Mouse (Mus musculus): Measurements from ENCODE around the gene Gm6880. TPM values are rescaled to one million over a fixed set of nuclear protein-coding genes. Genes with fewer than 3 reads are reported as not detected.
"Not testable (repeated sequence)": the region's sequence is repeated elsewhere in the genome, so short reads cannot be mapped to it uniquely, and the experiment has no call there.

The Gm6880 gene
- polyA plus RNA-seq (2015; fragmentation: Nextera tagmentation; extraction: Ambion mirVana), result not detected in 2 replicates

DNA sequence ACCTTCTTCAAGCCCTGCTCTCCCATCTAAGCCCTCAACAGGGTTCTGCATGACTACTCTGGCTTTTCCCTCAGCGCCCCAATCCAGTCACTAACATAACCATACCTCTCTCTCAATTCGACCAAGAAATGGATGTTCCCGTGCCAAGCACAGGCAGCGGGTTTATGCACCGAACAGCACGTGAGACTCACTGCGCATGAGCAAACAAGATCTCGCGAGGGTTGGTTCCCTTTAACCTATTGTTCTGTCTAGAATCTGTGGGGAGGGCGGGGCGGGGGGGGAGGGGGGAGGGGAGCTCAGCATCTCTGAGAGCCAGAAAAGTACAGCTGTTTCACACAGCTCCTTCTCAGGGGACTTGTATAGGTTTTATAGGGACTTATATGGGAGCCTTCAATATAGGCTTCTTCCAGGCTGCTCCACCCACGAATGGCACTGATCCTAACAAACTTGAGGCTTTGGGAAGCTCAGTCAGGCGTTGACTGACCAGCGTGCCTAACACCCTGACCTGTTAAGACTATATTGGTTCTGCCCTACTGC, at the start of gene Gm6880:
Gm6880 (minus strand) TSS at position 51 of the 537 bp plus-strand sequence.
- not testable (repeated sequence) for H3K27me3 ChIP-seq (replicated peaks); H3K4me1 ChIP-seq (replicated peaks); H3K4me2 ChIP-seq (replicated peaks); H3K36me3 ChIP-seq; H3K4me3 ChIP-seq (replicated peaks); ATAC-seq; H3K27ac ChIP-seq; H3K9me3 ChIP-seq; H3K9ac ChIP-seq
- 74% methylated on average over 13 of the region's 14 CpGs for WGBS

DNA sequence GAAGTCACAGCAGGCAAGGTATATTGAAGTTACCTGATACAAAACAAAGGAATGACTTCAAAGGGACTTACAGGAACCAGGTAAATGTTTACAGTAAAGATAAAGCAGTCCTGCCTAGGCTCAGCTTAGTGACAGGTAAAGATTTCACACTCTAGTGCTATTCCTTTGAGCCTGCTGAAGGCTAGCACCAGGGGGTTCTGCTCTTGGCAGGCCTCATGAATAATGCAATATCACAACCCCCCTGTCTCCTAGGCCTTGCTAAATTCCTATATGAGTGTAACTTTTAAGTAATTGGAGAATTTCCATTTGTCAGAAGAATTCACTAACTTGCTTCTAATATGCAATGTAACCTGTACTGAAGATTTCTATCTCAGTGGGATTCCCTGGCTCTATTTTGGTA, 36.3 kb upstream of the Gm6880 start:
- H3K4me3 ChIP-seq (replicated peaks); H3K27me3 ChIP-seq (replicated peaks); H3K9me3 ChIP-seq; H3K27ac ChIP-seq; ATAC-seq; H3K4me2 ChIP-seq (replicated peaks); H3K36me3 ChIP-seq; H3K9ac ChIP-seq; H3K4me1 ChIP-seq (replicated peaks): not testable (repeated sequence)

- H3K27me3 ChIP-seq (replicated peaks), result no peaks in the 10 kb centered on the region
- H3K27ac ChIP-seq, result no peak overlapping the region
- no peak overlapping the region for H3K9ac ChIP-seq
- H3K36me3 ChIP-seq, result no peaks in the 10 kb centered on the region
- no peak overlapping the region for H3K4me3 ChIP-seq (replicated peaks)
- WGBS, result 67% methylated on average over 1 of the region's 1 CpGs
- H3K9me3 ChIP-seq, result no peaks in the 10 kb centered on the region
- H3K4me2 ChIP-seq (replicated peaks), result no peak overlapping the region
- ATAC-seq, result no peak
- no peaks in the 10 kb centered on the region for H3K4me1 ChIP-seq (replicated peaks)
These were observed 15.9 kb upstream of the Gm6880 start for GRCm38 (mm10) chrX:74497131-74497530.

DNA sequence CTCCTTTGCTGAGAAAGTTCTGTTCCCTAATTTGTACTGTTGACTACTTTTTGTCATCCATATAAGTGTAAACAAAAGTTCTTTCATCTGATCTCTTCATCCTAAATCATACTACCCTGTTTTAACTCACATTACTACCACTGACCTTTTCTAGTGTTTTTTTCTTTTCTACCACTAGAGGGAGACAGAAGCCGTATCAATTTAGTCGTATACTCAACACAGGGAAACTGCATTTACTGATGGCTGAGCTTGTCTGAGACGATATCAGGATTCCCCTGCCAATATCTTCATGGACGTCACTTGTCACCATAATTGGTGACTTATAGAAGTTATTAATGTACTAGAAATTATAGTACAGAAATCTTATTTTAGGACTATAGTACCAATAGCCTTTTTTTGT, 28.4 kb downstream of the Gm6880 start:
- WGBS, result 11% methylated on average over 4 of the region's 4 CpGs
- ATAC-seq, result peak; percentile 49; the same call in 1 of the 2 replicates

GRCm38 (mm10) chrX:74451157-74451912, 29.9 kb downstream of the Gm6880 start:
- no peak for ATAC-seq
- 79% methylated on average over 4 of the region's 4 CpGs for WGBS

More for the DNA sequence above, 28.4 kb downstream of the Gm6880 start:
- no peak overlapping the region for H3K4me2 ChIP-seq (replicated peaks)
- peaks cover 3% of the 10 kb centered on the region; the same call in 1 of the 2 replicates for H3K36me3 ChIP-seq
- H3K27me3 ChIP-seq (replicated peaks), result no peaks in the 10 kb centered on the region
- H3K9me3 ChIP-seq, result no peaks in the 10 kb centered on the region
- H3K4me1 ChIP-seq (replicated peaks), result no peaks in the 10 kb centered on the region
- no peak overlapping the region for H3K9ac ChIP-seq
- H3K4me3 ChIP-seq (replicated peaks), result no peak overlapping the region
- H3K27ac ChIP-seq, result no peak overlapping the region

More at GRCm38 (mm10) chrX:74451157-74451912, 29.9 kb downstream of the Gm6880 start:
- Histone ChIP-seq H3K9ac (no peak overlapping the region), H3K4me1 (replicated peaks) (no peaks in the 10 kb centered on the region), H3K9me3 (no peaks in the 10 kb centered on the region), H3K36me3 (peaks cover 3% of the 10 kb centered on the region; the same call in 1 of the 2 replicates), H3K27me3 (replicated peaks) (no peaks in the 10 kb centered on the region), H3K27ac (no peak overlapping the region), H3K4me2 (replicated peaks) (no peak overlapping the region), H3K4me3 (replicated peaks) (no peak overlapping the region)

Other genes starting within 250 kb of the Gm6880 start
- 274 and 316 TPM in 2 replicates for gene Flna, start 231.6 kb downstream of the Gm6880 start, polyA plus RNA-seq (2015; fragmentation: Nextera tagmentation; extraction: Ambion mirVana)
- gene Emd, start 226.7 kb downstream of the Gm6880 start, polyA plus RNA-seq (2015; fragmentation: Nextera tagmentation; extraction: Ambion mirVana), result 21.7 and 25.7 TPM in 2 replicates
- 818 and 879 TPM in 2 replicates for gene Rpl10, start 210.6 kb downstream of the Gm6880 start, polyA plus RNA-seq (2015; fragmentation: Nextera tagmentation; extraction: Ambion mirVana)
- gene Taz, start 199.5 kb downstream of the Gm6880 start, polyA plus RNA-seq (2015; fragmentation: Nextera tagmentation; extraction: Ambion mirVana), result 74.9 and 81.1 TPM in 2 replicates
- 11.0 TPM in 2 replicates for gene Dnase1l1, start 199.1 kb downstream of the Gm6880 start, polyA plus RNA-seq (2015; fragmentation: Nextera tagmentation; extraction: Ambion mirVana)
- gene Atp6ap1, start 184.3 kb downstream of the Gm6880 start, polyA plus RNA-seq (2015; fragmentation: Nextera tagmentation; extraction: Ambion mirVana), result 120 and 126 TPM in 2 replicates
- gene Gdi1, start 176.4 kb downstream of the Gm6880 start, polyA plus RNA-seq (2015; fragmentation: Nextera tagmentation; extraction: Ambion mirVana), result 158 and 168 TPM in 2 replicates
- gene Fam50a, start 168.4 kb downstream of the Gm6880 start, polyA plus RNA-seq (2015; fragmentation: Nextera tagmentation; extraction: Ambion mirVana), result 58.8 and 60.0 TPM in 2 replicates
- 7.3 and 8.5 TPM in 2 replicates for gene Plxna3, start 152.3 kb downstream of the Gm6880 start, polyA plus RNA-seq (2015; fragmentation: Nextera tagmentation; extraction: Ambion mirVana)
- gene Lage3, start 127.8 kb downstream of the Gm6880 start, polyA plus RNA-seq (2015; fragmentation: Nextera tagmentation; extraction: Ambion mirVana), result 91.5 and 104 TPM in 2 replicates
- 65.1 and 66.8 TPM in 2 replicates for gene Ubl4a, start 108.2 kb downstream of the Gm6880 start, polyA plus RNA-seq (2015; fragmentation: Nextera tagmentation; extraction: Ambion mirVana)
- 15.9 and 16.6 TPM in 2 replicates for gene Slc10a3, start 108.0 kb downstream of the Gm6880 start, polyA plus RNA-seq (2015; fragmentation: Nextera tagmentation; extraction: Ambion mirVana)
- 29.5 and 32.0 TPM in 2 replicates for gene Fam3a, start 88.1 kb downstream of the Gm6880 start, polyA plus RNA-seq (2015; fragmentation: Nextera tagmentation; extraction: Ambion mirVana)
- gene Ikbkg, start 88.1 kb downstream of the Gm6880 start, polyA plus RNA-seq (2015; fragmentation: Nextera tagmentation; extraction: Ambion mirVana), result 18.4 and 19.7 TPM in 2 replicates
- gene G6pdx, start 52.2 kb downstream of the Gm6880 start, polyA plus RNA-seq (2015; fragmentation: Nextera tagmentation; extraction: Ambion mirVana), result 45.9 and 46.3 TPM in 2 replicates
- gene Olfr1326-ps1, start 93.5 kb upstream of the Gm6880 start, polyA plus RNA-seq (2015; fragmentation: Nextera tagmentation; extraction: Ambion mirVana), result not detected in 2 replicates
- not detected in 2 replicates for gene Olfr1325, start 111.3 kb upstream of the Gm6880 start, polyA plus RNA-seq (2015; fragmentation: Nextera tagmentation; extraction: Ambion mirVana)
- gene Gm5640, start 164.2 kb upstream of the Gm6880 start, polyA plus RNA-seq (2015; fragmentation: Nextera tagmentation; extraction: Ambion mirVana), result not detected in 2 replicates

Data from intestine, embryonic 15.5 days (tissue).